Mouse (Mus musculus) thymus, adult 2 months (tissue): ENCODE results near the gene Tmprss9.

Source experiments
- CTCF ChIP-seq: fragments of 200-500 bp; IDR thresholded peaks from 2 replicates; pipeline ENCODE4 v1.5.1; 2012; ENCODE audit warnings: mild to moderate bottlenecking, control low read depth, low read length, moderate library complexity, borderline replicate concordance; ENCODE audit not compliant: control insufficient read depth, poor library complexity, insufficient read depth; ENCODE audit errors: extremely low read depth
- POLR2A ChIP-seq: fragments of 200-500 bp; IDR thresholded peaks from 2 replicates; pipeline ENCODE4 v1.6.1; 2012; ENCODE audit warnings: mild to moderate bottlenecking, low read length, control low read depth, moderate library complexity; ENCODE audit not compliant: control insufficient read depth, poor library complexity, insufficient read depth; ENCODE audit errors: extremely low read depth

- TF ChIP-seq CTCF (no peak), POLR2A (no peak)
These were observed 58.9 kb downstream of the Tmprss9 start for GRCm38 (mm10) chr10:80930361-80931152.
